Mouse (Mus musculus): ENCODE measurements around the gene Smurf1.

Smurf1 gene

GRCm38 (mm10) chr5:144965639-144966351 is at the start of gene Smurf1:
TSS of gene Smurf1 (minus strand) at chr5:144965847.
- no peak for DNase-seq (ENCODE audit: low spot score)

GRCm38 (mm10) chr5:145014278-145014677 is 48.6 kb upstream of the Smurf1 start:
- no peak for DNase-seq (ENCODE audit: low spot score)

GRCm38 (mm10) chr5:145008878-145009659 is 43.4 kb upstream of the Smurf1 start:
- DNase-seq (ENCODE audit: low spot score): no peak

- no peak for DNase-seq (ENCODE audit: low spot score)
Measured at GRCm38 (mm10) chr5:145005596-145005995, 39.9 kb upstream of the Smurf1 start.

- no peak for DNase-seq (ENCODE audit: low spot score)
Measured at GRCm38 (mm10) chr5:145004495-145004894, 38.8 kb upstream of the Smurf1 start.

GRCm38 (mm10) chr5:145003362-145003761 is 37.7 kb upstream of the Smurf1 start:
- DNase-seq (ENCODE audit: low spot score): no peak

GRCm38 (mm10) chr5:144998491-144998890 is 32.8 kb upstream of the Smurf1 start:
- DNase-seq (ENCODE audit: low spot score): no peak

- DNase-seq (ENCODE audit: low spot score): no peak
Measured at GRCm38 (mm10) chr5:144990481-144990880, 24.8 kb upstream of the Smurf1 start.

GRCm38 (mm10) chr5:144990051-144990450 is 24.4 kb upstream of the Smurf1 start:
- DNase-seq (ENCODE audit: low spot score): no peak

- no peak for DNase-seq (ENCODE audit: low spot score)
Measured at GRCm38 (mm10) chr5:144989061-144989405, 23.4 kb upstream of the Smurf1 start.

- peak; percentile 38 for DNase-seq (ENCODE audit: low spot score)
Measured at GRCm38 (mm10) chr5:144988340-144989060, 22.9 kb upstream of the Smurf1 start.

- DNase-seq (ENCODE audit: low spot score): no peak
Measured at GRCm38 (mm10) chr5:144987561-144987960, 21.9 kb upstream of the Smurf1 start.

- DNase-seq (ENCODE audit: low spot score): no peak
Measured at GRCm38 (mm10) chr5:144984839-144985238, 19.2 kb upstream of the Smurf1 start.

- no peak for DNase-seq (ENCODE audit: low spot score)
Measured at GRCm38 (mm10) chr5:144983227-144983626, 17.6 kb upstream of the Smurf1 start.

GRCm38 (mm10) chr5:144979110-144979509 is 13.5 kb upstream of the Smurf1 start:
- no peak for DNase-seq (ENCODE audit: low spot score)

- DNase-seq (ENCODE audit: low spot score): no peak
Measured at GRCm38 (mm10) chr5:144978533-144979107, 13.0 kb upstream of the Smurf1 start.

- DNase-seq (ENCODE audit: low spot score): no peak
Measured at GRCm38 (mm10) chr5:144971266-144971665, 5.6 kb upstream of the Smurf1 start.

GRCm38 (mm10) chr5:144964872-144965638 is 592 bp downstream of the Smurf1 start:
- no peak for DNase-seq (ENCODE audit: low spot score)

- no peak for DNase-seq (ENCODE audit: low spot score)
Measured at GRCm38 (mm10) chr5:144964465-144964864, 1.2 kb downstream of the Smurf1 start.

- no peak for DNase-seq (ENCODE audit: low spot score)
Measured at GRCm38 (mm10) chr5:144963817-144964261, 1.8 kb downstream of the Smurf1 start.

GRCm38 (mm10) chr5:144963401-144963800 is 2.2 kb downstream of the Smurf1 start:
- DNase-seq (ENCODE audit: low spot score): no peak

GRCm38 (mm10) chr5:144958271-144958670 is 7.4 kb downstream of the Smurf1 start:
- no peak for DNase-seq (ENCODE audit: low spot score)
